Mouse (Mus musculus) cerebellum, postnatal 25 days (tissue): Measurements from ENCODE around the gene Ltbp4.

Source experiments
- DNase-seq, 2 experiments: peaks; one replicate each; pipeline ENCODE4 v3.0.0; 2021; ENCODE audit warnings: mixed read lengths in 2 of 2

Ltbp4 gene

GRCm38 (mm10) chr7:27257046-27257851, 80.2 kb downstream of the Ltbp4 start:
- peak; percentile 89 to 90 for DNase-seq

- DNase-seq, result peak; percentile 51 to 66
These were observed 81.8 kb downstream of the Ltbp4 start for GRCm38 (mm10) chr7:27255721-27256120.
